Mouse (Mus musculus): ENCODE data around the gene Dlgap4. TPM values are rescaled to one million over a fixed set of nuclear protein-coding genes. Genes with fewer than 3 reads are reported as not detected.
A peak's percentile ranks its signal among the peaks of the same experiment; 100 is the strongest.

Dlgap4 gene
- polyA plus RNA-seq, 1 experiment = 98.2 TPM

- no peaks in the 10 kb centered on the region for H3K36me3 ChIP-seq (ENCODE audit: control insufficient read depth, insufficient read depth, low read length)
- no peak for TF ChIP-seq POLR2A (IDR thresholded peaks at IDR 0.05; ENCODE audit: control insufficient read depth, extremely low read depth, insufficient read depth, low read length, poor library complexity)
- TF ChIP-seq CTCF (IDR thresholded peaks at IDR 0.05; ENCODE audit: borderline replicate concordance, control insufficient read depth, extremely low read depth, insufficient read depth, low read length, poor library complexity) = no peak
- DNase-seq = no peak
- H3K4me1 ChIP-seq (replicated peaks; ENCODE audit: control insufficient read depth, insufficient read depth, low read length) = no peaks in the 10 kb centered on the region
- no peak overlapping the region for H3K4me3 ChIP-seq (ENCODE audit: control insufficient read depth, insufficient read depth, low read length)
- 85% methylated on average over 15 of the region's 15 CpGs for WGBS
- H3K27ac ChIP-seq (ENCODE audit: control insufficient read depth, insufficient read depth, low read length) = no peak overlapping the region
- H3K27me3 ChIP-seq (ENCODE audit: control insufficient read depth, insufficient read depth, low read length) = no peaks in the 10 kb centered on the region
These were observed 18.5 kb upstream of the Dlgap4 start for GRCm38 (mm10) chr2:156594987-156595490.

DNA sequence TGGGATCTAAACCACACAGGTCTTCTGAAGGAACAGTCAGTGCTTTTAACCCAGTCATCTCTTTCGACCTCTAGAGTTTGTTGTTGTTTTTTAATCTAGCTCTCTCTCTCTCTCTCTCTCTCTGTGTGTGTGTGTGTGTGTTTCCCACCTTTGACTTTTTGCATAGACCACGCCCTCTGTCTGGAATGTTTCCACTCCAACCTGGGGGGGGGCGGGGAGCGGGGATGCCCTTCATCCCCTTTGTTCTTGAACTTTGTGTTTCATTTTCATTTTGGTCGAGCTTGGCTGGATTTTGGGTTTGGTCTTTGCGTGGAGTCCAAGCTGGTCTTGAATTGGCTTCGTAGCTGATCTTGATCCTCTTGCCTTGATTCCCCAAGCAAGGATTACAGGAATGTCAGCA is 10.9 kb upstream of the Dlgap4 start:
- H3K27me3 ChIP-seq (ENCODE audit: control insufficient read depth, insufficient read depth, low read length) = no peaks in the 10 kb centered on the region
- H3K27ac ChIP-seq (ENCODE audit: control insufficient read depth, insufficient read depth, low read length) = no peak overlapping the region
- no peaks in the 10 kb centered on the region for H3K4me1 ChIP-seq (replicated peaks; ENCODE audit: control insufficient read depth, insufficient read depth, low read length)
- no peaks in the 10 kb centered on the region for H3K36me3 ChIP-seq (ENCODE audit: control insufficient read depth, insufficient read depth, low read length)
- 81% methylated on average over 7 of the region's 7 CpGs for WGBS
- no peak overlapping the region for H3K4me3 ChIP-seq (ENCODE audit: control insufficient read depth, insufficient read depth, low read length)
- no peak for TF ChIP-seq POLR2A (IDR thresholded peaks at IDR 0.05; ENCODE audit: control insufficient read depth, extremely low read depth, insufficient read depth, low read length, poor library complexity)
- TF ChIP-seq CTCF (IDR thresholded peaks at IDR 0.05; ENCODE audit: borderline replicate concordance, control insufficient read depth, extremely low read depth, insufficient read depth, low read length, poor library complexity) = no peak
- no peak for DNase-seq

GRCm38 (mm10) chr2:156603671-156604070 is 9.8 kb upstream of the Dlgap4 start:
- H3K27me3 ChIP-seq (ENCODE audit: control insufficient read depth, insufficient read depth, low read length) = no peaks in the 10 kb centered on the region

GRCm38 (mm10) chr2:156605144-156605543 is 8.4 kb upstream of the Dlgap4 start:
- TF ChIP-seq CTCF (IDR thresholded peaks at IDR 0.05; ENCODE audit: borderline replicate concordance, control insufficient read depth, extremely low read depth, insufficient read depth, low read length, poor library complexity) (no peak), POLR2A (IDR thresholded peaks at IDR 0.05; ENCODE audit: control insufficient read depth, extremely low read depth, insufficient read depth, low read length, poor library complexity) (no peak)
- Histone ChIP-seq H3K36me3 (ENCODE audit: control insufficient read depth, insufficient read depth, low read length) (no peaks in the 10 kb centered on the region), H3K4me1 (replicated peaks; ENCODE audit: control insufficient read depth, insufficient read depth, low read length) (no peaks in the 10 kb centered on the region), H3K27me3 (ENCODE audit: control insufficient read depth, insufficient read depth, low read length) (no peaks in the 10 kb centered on the region; the same call in 1 of the 2 replicates), H3K4me3 (ENCODE audit: control insufficient read depth, insufficient read depth, low read length) (no peak overlapping the region), H3K27ac (ENCODE audit: control insufficient read depth, insufficient read depth, low read length) (no peak overlapping the region)
- no peak for DNase-seq
- WGBS = 77% methylated on average over 3 of the region's 3 CpGs

More at GRCm38 (mm10) chr2:156603671-156604070, 9.8 kb upstream of the Dlgap4 start:
- Histone ChIP-seq H3K36me3 (ENCODE audit: control insufficient read depth, insufficient read depth, low read length) (no peaks in the 10 kb centered on the region), H3K27ac (ENCODE audit: control insufficient read depth, insufficient read depth, low read length) (no peak overlapping the region), H3K4me1 (replicated peaks; ENCODE audit: control insufficient read depth, insufficient read depth, low read length) (no peaks in the 10 kb centered on the region), H3K4me3 (ENCODE audit: control insufficient read depth, insufficient read depth, low read length) (no peak overlapping the region)
- WGBS = 91% methylated on average over 9 of the region's 9 CpGs
- DNase-seq = no peak
- TF ChIP-seq POLR2A (IDR thresholded peaks at IDR 0.05; ENCODE audit: control insufficient read depth, extremely low read depth, insufficient read depth, low read length, poor library complexity) (no peak), CTCF (IDR thresholded peaks at IDR 0.05; ENCODE audit: borderline replicate concordance, control insufficient read depth, extremely low read depth, insufficient read depth, low read length, poor library complexity) (no peak)

DNA sequence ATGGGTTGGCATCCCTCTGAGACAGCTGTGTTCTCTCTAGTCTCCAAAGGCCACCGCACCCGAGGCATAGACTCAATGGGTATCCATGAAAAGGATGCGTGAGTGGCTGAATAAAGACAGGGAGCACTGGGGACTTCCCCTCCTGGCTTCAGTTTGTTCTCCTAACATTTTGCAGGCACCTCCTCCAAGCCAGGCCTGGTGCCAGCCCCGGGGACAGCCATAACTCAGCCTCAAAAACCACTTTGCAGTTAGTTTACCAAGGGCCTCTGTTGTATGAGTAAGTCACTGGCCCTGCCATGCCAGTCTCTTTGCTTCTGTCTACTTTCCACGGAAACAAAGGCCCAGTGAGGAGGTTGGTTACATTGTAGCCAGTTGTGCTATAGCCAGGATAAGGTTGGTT is 7.5 kb upstream of the Dlgap4 start:
- 81% methylated on average over 5 of the region's 5 CpGs for WGBS
- DNase-seq = no peak
- Histone ChIP-seq H3K4me1 (replicated peaks; ENCODE audit: control insufficient read depth, insufficient read depth, low read length) (no peaks in the 10 kb centered on the region), H3K27me3 (ENCODE audit: control insufficient read depth, insufficient read depth, low read length) (no peaks in the 10 kb centered on the region; the same call in 1 of the 2 replicates), H3K4me3 (ENCODE audit: control insufficient read depth, insufficient read depth, low read length) (no peak overlapping the region), H3K27ac (ENCODE audit: control insufficient read depth, insufficient read depth, low read length) (no peak overlapping the region), H3K36me3 (ENCODE audit: control insufficient read depth, insufficient read depth, low read length) (no peaks in the 10 kb centered on the region)
- TF ChIP-seq CTCF (IDR thresholded peaks at IDR 0.05; ENCODE audit: borderline replicate concordance, control insufficient read depth, extremely low read depth, insufficient read depth, low read length, poor library complexity) (no peak), POLR2A (IDR thresholded peaks at IDR 0.05; ENCODE audit: control insufficient read depth, extremely low read depth, insufficient read depth, low read length, poor library complexity) (no peak)

- peak overlapping the region; percentile 4 for H3K4me3 ChIP-seq (ENCODE audit: control insufficient read depth, insufficient read depth, low read length)
- H3K27me3 ChIP-seq (ENCODE audit: control insufficient read depth, insufficient read depth, low read length) = peaks cover 11% of the 10 kb centered on the region; the same call in 1 of the 2 replicates
- no peak overlapping the region for H3K27ac ChIP-seq (ENCODE audit: control insufficient read depth, insufficient read depth, low read length)
- TF ChIP-seq POLR2A (IDR thresholded peaks at IDR 0.05; ENCODE audit: control insufficient read depth, extremely low read depth, insufficient read depth, low read length, poor library complexity) = no peak
- no peak for TF ChIP-seq CTCF (IDR thresholded peaks at IDR 0.05; ENCODE audit: borderline replicate concordance, control insufficient read depth, extremely low read depth, insufficient read depth, low read length, poor library complexity)
- 0 out of 2 replicates have a peak, but pooled peaks cover 11% of the 10 kb centered on the region for H3K4me1 ChIP-seq (replicated peaks; ENCODE audit: control insufficient read depth, insufficient read depth, low read length)
- peak; percentile 49 for DNase-seq
- WGBS = 1% methylated on average over 41 of the region's 41 CpGs
- no peaks in the 10 kb centered on the region for H3K36me3 ChIP-seq (ENCODE audit: control insufficient read depth, insufficient read depth, low read length)
These were observed 394 bp upstream of the Dlgap4 start for GRCm38 (mm10) chr2:156613081-156613540.

DNA sequence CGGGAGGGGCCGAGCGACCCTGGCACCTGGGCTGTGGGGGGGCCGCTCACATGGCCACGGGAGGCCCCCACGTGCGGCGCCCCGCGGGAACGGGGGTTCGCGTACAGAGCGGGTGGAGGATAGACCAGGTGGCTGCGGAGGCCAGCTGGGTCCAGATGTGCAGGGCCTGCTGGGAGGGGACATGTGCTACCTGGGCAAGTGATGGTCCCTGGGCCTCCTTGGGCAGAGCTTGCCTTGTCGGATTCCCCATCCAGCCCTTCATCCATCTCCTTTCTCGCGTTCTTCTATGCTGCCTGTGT is 702 bp downstream of the Dlgap4 start:
- Histone ChIP-seq H3K4me3 (ENCODE audit: control insufficient read depth, insufficient read depth, low read length) (peak overlapping the region; percentile 34; the same call in 1 of the 2 replicates), H3K27me3 (ENCODE audit: control insufficient read depth, insufficient read depth, low read length) (peaks cover 11% of the 10 kb centered on the region; the same call in 1 of the 2 replicates), H3K36me3 (ENCODE audit: control insufficient read depth, insufficient read depth, low read length) (no peaks in the 10 kb centered on the region), H3K27ac (ENCODE audit: control insufficient read depth, insufficient read depth, low read length) (no peak overlapping the region), H3K4me1 (replicated peaks; ENCODE audit: control insufficient read depth, insufficient read depth, low read length) (0 out of 2 replicates have a peak, but pooled peaks cover 11% of the 10 kb centered on the region)
- WGBS = 2% methylated on average over 18 of the region's 18 CpGs
- DNase-seq = peak; percentile 5
- no peak for TF ChIP-seq POLR2A (IDR thresholded peaks at IDR 0.05; ENCODE audit: control insufficient read depth, extremely low read depth, insufficient read depth, low read length, poor library complexity)
- no peak for TF ChIP-seq CTCF (IDR thresholded peaks at IDR 0.05; ENCODE audit: borderline replicate concordance, control insufficient read depth, extremely low read depth, insufficient read depth, low read length, poor library complexity)

Measured in thymus, adult 2 months (tissue).